Mouse (Mus musculus): Measurements from ENCODE around the gene Pm20d1.

Gene Pm20d1

DNA sequence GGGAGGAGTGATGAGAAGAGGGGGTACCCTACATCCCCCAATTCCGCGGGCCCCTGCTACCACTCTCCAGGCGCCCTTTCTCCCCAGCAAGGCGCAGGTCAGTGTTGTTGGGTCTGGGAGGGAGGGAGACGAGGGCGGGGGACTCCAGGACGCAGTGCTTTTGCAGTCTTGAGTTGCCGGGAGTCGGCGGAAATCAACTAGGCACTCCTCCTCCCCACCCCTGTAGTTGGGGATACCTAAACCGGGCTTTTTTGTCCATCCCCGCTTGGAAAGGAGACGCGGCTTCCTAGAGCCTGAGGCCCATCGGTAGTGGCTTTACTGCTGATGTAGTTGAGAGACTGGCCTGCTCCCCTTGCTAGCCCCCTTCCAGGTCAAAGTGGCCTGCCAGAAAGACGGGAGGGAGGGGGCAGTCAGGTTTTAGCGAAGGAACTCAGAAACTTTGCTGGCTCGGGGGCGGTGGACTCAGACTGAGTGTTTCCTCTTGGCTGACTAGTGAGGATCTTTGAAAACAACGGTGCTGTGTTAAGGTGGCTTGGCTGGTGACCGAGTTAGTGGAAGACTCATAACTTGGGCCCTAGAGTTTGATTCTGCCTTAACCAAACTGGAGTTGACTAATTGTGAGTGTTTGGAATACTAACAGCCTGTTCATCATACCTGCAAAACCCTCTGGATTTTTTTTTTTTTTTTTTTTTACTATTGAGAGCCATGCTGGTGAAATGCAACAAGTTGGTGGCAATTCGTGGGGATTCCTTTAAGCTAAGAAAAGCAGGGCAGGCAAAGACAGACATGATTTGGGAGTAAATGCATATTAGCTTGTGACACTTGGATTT, 31.3 kb downstream of the Pm20d1 start:
- DNase-seq (ENCODE audit: low spot score in 2 of 2) = no peak

GRCm38 (mm10) chr1:131829279-131829678, 32.1 kb downstream of the Pm20d1 start:
- no peak for DNase-seq (ENCODE audit: low spot score in 2 of 2)

DNA sequence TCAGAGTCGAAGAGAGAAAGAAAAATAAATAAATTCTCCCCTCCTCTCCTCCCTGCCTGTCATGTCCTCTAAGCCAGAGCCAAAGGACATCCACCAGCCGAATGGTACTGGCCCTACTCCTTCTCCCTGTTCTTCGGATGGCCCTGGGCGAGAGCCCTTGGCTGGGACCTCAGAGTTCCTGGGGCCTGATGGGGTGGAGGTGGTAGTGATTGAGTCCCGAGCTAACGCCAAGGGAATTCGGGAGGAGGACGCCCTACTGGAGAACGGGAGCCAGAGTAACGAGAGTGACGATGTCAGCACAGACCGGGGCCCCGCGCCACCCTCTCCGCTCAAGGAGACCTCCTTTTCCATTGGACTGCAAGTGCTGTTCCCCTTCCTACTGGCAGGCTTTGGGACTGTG, 33.4 kb downstream of the Pm20d1 start:
- DNase-seq (ENCODE audit: low spot score in 2 of 2) = no peak

GRCm38 (mm10) chr1:131830971-131831641, 33.9 kb downstream of the Pm20d1 start:
- no peak for DNase-seq (ENCODE audit: low spot score in 2 of 2)

GRCm38 (mm10) chr1:131837035-131837434, 39.9 kb downstream of the Pm20d1 start:
- no peak for DNase-seq (ENCODE audit: low spot score in 2 of 2)

DNA sequence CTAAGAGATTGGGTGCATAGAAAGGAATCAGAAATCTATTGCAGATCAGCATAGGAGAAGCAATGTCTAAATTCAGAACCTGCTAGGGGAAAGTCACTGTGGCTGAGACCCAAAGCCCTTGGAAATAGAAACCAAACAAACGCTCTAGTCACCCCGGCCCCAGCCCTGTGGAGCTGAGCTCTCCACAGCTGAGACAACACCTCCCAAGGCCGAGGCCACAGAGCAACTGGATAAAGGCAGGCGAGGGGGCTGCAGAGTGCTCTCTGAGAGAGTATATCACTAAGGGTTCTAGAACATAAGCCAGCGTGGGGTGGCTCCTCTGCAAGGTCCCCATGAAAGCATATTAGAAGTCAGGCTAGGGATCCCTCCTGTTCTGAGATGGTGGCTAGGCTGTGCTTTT, 41.4 kb downstream of the Pm20d1 start:
- DNase-seq (ENCODE audit: low spot score in 2 of 2) = no peak

- DNase-seq (ENCODE audit: low spot score in 2 of 2) = no peak
Measured at GRCm38 (mm10) chr1:131839279-131839678, 42.1 kb downstream of the Pm20d1 start.

- DNase-seq (ENCODE audit: low spot score in 2 of 2) = no peak
Measured at GRCm38 (mm10) chr1:131842221-131842620, 45.0 kb downstream of the Pm20d1 start.

- no peak for DNase-seq (ENCODE audit: low spot score in 2 of 2)
Measured at GRCm38 (mm10) chr1:131843758-131844157, 46.6 kb downstream of the Pm20d1 start.

GRCm38 (mm10) chr1:131844883-131845282, 47.7 kb downstream of the Pm20d1 start:
- no peak for DNase-seq (ENCODE audit: low spot score in 2 of 2)

- peak; percentile 45 to 51 for DNase-seq (ENCODE audit: low spot score in 2 of 2)
Measured at GRCm38 (mm10) chr1:131846255-131846654, 49.1 kb downstream of the Pm20d1 start.

- DNase-seq (ENCODE audit: low spot score in 2 of 2) = no peak
Measured at GRCm38 (mm10) chr1:131861811-131862210, 64.6 kb downstream of the Pm20d1 start.

- DNase-seq (ENCODE audit: low spot score in 2 of 2) = no peak
Measured at GRCm38 (mm10) chr1:131865596-131865995, 68.4 kb downstream of the Pm20d1 start.

DNA sequence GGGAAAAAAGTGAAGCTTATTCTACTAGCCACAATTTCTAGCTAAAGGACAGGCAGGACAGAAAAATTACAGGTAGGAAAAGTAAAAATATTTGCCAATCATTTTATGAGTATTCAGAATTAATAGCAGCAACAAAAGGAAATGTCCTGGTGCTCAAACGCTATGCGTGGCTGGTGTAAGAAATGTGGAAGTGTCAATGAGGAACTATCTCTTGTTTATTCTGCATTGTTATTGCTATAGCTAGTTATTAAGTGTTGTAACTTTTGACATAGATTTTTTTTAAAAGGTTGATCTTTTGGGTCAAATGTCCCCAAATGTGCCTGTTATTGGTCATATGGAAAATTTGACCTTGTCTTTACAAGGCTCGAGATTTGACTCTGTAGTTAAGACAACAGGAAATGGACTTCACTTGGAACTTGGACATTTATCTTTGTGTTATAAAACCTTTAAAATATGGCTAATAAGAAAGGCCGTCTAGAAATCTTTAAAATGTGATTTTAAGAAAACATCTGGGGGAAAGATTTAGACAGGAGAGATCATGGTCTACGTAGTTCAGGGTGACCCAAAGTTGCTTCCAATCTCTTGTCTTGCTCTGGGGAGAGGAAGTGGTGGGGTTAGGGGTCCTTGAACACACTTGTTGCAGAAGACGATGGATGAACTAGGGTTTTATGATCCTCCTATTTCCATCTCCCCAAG, 69.3 kb downstream of the Pm20d1 start:
- no peak for DNase-seq (ENCODE audit: low spot score in 2 of 2)

- peak; percentile 75 to 82 for DNase-seq (ENCODE audit: low spot score in 2 of 2)
Measured at GRCm38 (mm10) chr1:131867093-131867945, 70.1 kb downstream of the Pm20d1 start, which contains the start of gene Rab29. Gene Rab29 (plus strand): TSS chr1:131867224.

DNA sequence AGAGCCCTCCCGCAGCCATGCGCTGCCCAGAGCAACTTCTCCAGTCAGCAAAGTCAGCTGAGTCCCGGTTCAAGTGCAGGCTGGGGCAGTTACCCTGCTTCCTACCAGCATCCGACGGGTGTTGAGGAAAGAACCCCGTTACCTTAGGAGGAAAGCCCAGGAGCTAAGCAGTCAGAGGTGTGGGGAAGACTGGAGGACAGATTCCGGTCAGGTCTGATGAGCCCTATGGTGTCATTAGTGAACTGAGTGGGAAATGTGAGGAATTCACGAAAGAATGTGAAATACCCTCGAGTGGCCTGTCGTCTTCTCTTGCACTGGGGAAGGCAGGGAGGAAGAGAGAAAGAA, 70.7 kb downstream of the Pm20d1 start:
- DNase-seq (ENCODE audit: low spot score in 2 of 2) = no peak

GRCm38 (mm10) chr1:131869561-131869960, 72.4 kb downstream of the Pm20d1 start:
- DNase-seq (ENCODE audit: low spot score in 2 of 2) = no peak

All from frontal cortex, postnatal 25 days (tissue).